Mouse (Mus musculus): Measurements from ENCODE around the gene Dync1li1.

Gene Dync1li1

DNA sequence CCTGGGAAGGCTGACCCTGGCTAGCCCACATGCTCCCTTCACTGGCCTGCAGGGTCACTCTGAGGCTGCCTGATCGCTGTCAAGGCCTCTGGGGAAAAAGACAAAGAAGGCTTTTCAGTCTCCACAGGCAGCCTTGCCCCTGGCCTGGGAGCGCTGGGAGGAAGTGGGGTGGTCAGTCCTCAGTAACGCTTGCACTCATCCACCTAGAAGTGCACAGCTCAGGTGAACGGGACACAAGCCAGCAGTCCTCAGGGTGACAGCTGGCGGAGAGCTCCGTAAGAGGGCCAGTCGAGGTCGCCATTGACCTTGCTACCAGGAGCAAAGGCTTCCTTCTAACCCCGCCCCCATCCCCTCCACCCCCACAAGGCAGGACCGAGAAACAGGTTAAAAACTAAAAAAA, 79.5 kb downstream of the Dync1li1 start:
- DNase-seq (ENCODE audit: low read depth), result no peak

DNA sequence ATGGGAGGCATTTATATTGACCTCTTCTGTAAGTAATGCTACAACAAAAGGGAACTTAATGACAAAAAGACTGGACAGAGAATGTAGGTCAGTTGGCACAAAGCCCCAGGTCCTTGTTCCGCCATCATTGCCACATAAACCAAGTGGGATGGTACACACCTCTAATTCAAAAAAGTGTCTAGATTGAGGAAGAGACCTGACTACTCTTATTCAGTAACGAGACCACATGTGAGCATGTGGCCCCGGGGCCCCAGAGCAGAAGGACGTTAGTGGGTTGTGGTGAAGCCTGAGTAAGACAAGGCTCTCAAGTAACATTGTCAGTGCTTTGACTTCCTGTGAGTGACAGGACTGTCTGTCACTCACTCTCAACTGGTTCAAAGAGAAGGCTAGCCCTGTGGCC, 81.6 kb downstream of the Dync1li1 start:
- no peak for DNase-seq (ENCODE audit: low read depth)

DNA sequence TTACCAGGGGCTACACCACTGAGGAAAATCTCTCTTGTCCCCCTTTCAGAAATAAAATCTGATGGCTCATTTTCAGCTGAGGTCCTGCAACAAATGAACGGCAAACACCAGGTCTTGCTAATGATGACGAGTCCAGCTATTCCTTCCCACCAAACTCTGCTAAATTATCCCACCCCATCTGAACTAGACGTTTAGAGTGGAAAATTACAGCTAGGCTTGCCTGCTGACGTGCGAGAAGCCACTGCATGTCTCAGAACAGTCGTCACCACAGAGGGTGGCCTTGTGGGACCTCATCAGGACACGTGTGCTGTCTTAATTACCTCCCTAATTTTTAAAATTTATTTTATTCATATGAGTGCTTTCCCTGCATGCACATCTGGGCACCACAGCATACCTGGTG, 83.0 kb downstream of the Dync1li1 start:
- no peak for DNase-seq (ENCODE audit: low read depth)

Measured in c-Kit-positive CD71-positive TER-119-negative erythroid progenitor cells, embryonic 14.5 days (primary cell).